Mouse (Mus musculus): ENCODE measurements around the gene Mapkapk2.

The Mapkapk2 gene

DNA sequence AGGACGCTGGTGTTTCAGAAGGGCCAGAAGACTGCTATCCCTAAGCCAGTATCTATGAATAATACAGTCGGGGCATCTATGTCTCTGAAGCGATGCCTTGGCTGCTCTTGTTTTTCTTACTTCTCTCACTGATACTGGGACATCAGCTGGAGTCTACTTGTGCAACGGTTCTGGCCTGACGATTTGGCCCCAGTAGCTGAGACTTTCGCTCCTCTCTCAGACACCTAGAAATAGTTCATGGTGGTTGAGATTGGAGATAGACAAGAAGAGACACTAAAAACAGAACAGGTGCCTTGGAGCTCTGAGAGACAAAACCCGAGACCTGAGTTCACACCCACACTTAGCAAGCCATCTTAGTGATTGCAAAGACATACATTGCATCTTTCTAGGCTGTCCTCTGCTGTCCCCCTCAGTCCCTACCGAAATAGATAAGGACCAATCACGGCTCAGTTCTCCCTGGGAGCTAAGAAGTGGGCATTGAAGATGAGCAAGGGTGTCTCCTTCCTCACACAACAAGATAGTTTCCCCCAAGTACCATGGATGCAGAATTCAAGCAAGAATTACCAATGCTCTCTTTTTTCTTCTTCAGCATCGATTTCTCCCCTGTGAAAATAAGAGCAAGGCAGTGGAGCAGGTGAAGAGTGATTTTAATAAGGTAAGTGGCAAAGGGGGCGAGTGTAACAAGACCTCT is 75.6 kb downstream of the Mapkapk2 start:
- DNase-seq (ENCODE audit: low spot score in 2 of 2), result no peak

DNA sequence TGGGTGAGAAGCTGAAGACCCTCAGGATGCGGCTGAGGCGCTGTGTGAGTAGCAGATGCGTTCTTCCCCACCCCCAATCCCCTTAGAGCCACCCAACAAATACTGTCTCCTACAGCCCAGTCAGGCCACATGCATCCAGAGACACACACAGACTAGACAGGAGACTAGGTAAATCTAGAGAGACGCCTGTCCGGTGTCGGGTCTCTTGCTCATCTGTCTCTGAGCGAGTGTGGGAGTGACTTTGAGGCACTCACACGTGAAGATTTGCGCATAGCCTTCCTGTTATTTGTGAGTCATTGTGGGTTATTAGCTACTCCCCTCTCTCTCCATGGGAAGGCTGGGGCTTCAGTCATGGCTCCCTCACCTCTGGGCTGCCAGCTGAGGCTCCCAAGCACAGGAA is 76.2 kb downstream of the Mapkapk2 start:
- no peak for DNase-seq (ENCODE audit: low spot score in 2 of 2)

DNA sequence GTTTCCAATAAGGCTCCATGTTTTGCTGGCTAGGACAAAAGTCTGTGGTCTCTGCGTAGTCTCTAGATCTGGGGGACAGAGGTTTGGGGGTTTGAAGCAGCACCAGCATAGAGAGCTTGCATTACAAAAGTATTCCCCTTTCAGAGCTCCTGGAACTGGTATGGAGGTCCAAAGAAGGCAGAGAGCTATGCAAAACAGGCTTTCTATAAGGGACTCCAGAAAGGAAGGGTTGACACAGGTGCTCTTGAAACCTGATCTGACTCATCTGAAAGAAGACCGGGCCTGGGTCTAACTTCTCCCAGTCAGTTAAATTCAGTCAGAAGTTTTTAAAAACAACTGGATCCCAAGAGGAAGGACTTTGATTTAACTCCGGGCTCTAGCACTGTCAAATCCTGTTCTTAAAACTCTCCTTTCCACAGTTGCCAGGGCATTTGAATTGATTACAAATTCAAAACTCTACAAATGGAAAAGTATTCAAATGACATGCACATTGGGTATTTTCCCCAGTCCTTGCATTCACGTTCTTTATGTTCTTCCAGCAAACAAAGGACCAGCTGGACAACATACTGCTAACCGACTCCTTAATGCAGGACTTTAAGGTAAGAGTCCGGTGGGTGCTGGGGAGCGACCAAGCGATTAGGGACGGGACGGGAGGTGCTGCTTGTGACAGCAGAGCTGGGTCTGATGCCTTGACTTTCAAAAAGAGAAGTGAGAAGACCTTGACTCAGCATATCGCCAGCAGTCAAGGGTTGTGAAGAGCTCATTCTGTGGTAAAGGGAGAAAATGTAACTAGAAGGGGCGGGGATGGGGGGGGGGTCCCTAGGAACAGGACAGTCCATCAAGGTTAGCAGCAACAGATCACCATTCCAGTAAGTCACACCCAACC is 77.0 kb downstream of the Mapkapk2 start:
- no peak for DNase-seq (ENCODE audit: low spot score in 2 of 2)

DNA sequence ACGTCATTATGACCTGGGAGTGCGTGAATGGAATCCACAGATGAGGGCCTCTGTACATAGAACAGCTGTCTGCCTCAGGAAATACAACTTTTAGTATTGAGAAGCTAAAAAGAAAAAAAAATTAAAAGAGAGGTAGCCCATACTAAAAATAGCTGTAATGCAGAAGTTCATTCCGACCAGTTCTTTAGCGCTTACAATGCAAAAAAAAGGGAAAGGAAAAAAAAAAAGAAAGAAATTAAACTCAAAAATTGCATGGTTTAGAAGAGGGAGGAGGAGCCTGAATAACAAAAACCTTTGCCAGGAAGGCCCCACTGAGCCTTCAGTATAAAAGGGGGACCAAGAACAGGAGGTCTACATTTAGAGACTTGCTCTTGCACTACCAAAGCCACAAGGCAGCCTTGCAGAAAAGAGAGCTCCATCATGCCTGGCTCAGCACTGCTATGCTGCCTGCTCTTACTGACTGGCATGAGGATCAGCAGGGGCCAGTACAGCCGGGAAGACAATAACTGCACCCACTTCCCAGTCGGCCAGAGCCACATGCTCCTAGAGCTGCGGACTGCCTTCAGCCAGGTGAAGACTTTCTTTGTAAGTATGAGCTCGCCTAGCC is 78.0 kb downstream of the Mapkapk2 start, which contains the start of gene Il10:
TSS of gene Il10 (plus strand) at position 354 of the 607 bp plus-strand sequence.
- no peak for DNase-seq (ENCODE audit: low spot score in 2 of 2)

- no peak for DNase-seq (ENCODE audit: low spot score in 2 of 2)
These were observed 81.7 kb downstream of the Mapkapk2 start for GRCm38 (mm10) chr1:131015879-131016278.

DNA sequence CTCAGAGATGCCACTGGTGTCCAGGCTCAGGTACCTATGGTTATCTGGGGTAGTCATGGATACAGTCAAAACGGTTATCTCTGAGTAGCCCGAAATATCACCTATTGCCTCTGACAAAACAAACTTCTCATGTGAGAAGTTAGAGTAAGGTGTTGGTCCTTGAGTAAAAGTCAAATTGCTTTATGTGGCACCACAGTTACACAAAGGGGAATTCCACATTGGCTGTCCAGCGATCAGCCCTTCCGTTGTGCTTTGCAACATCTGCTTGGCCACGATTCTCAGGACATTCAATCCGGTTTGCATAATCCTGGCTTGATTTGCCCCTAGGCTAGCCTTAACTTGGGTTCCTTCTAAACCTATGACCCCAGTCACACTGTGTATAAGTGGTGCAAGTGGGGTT is 82.3 kb downstream of the Mapkapk2 start:
- no peak for DNase-seq (ENCODE audit: low spot score in 2 of 2)

- DNase-seq (ENCODE audit: low spot score in 2 of 2), result no peak
These were observed 83.7 kb downstream of the Mapkapk2 start for GRCm38 (mm10) chr1:131013926-131014325.

GRCm38 (mm10) chr1:131012494-131012893 is 85.1 kb downstream of the Mapkapk2 start:
- DNase-seq (ENCODE audit: low spot score in 2 of 2), result no peak

DNA sequence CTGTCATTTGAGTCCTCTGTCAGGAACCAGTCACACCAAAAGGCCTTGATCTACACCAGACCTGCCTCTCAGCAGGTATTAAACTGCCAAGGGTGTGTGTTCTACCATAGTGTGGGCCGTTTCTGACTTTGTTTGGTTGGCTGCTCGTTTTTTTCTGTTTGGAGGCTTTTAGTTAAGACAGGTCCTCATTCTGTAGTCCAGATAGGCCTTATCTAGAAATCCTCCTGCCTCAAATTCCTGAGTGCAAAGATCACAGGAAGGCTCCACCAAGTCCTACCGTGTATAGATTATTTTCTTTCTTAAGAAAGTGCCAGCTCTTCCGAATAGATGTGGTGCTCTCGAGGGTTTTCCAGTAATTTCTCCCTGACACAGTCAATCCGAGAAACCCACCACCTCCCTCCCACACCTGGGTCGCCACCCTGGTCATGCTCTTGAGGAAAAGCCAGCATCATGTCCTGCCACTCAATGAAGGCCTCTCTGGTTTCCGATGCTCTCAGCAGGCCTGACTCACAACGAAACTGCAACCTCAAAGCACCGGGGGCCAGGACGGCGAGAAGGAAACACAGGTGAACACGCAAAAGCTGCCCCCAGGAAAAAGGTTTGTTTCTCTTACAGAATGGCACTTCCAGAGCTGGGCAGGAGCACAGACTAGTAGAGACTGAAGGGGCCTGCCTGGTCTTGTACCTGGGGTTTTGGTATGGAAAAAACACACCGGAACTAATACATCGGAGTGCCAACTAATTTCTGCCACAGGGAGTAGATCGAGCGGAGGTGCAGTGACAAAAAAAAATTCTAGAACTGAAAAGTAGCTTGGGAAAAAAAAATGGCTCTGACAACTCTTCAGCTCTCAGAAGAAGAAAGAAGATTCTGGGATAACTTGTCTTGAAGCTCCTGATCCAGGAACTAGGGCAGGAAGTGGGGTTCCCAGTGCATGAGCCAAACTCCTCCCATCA is 87.1 kb downstream of the Mapkapk2 start:
- DNase-seq (ENCODE audit: low spot score in 2 of 2), result no peak

- DNase-seq (ENCODE audit: low spot score in 2 of 2), result no peak
These were observed 91.6 kb downstream of the Mapkapk2 start for GRCm38 (mm10) chr1:131006069-131006468.

All from urinary bladder, postnatal 36 days (tissue).